Mouse (Mus musculus) gastrocnemius, adult 18-20 months (tissue): Measurements from ENCODE around the gene Sac3d1. TPM values are rescaled to one million over a fixed set of nuclear protein-coding genes. Genes with fewer than 3 reads are reported as not detected.
A peak's percentile ranks its signal among the peaks of the same experiment; 100 is the strongest.

Source experiments
- DNase-seq: peaks from one replicate; pipeline ENCODE4 v3.0.0; 2021; ENCODE audit warnings: low spot score
- total RNA-seq, 2 experiments: library from RNA; stranded (reverse); gene quantifications; 2 replicates each; pipeline ENCODE4 v1.2.3; 2021

The Sac3d1 gene
- total RNA-seq, 2 experiments from 2014 or later: 8.6 to 9.7 TPM

DNA sequence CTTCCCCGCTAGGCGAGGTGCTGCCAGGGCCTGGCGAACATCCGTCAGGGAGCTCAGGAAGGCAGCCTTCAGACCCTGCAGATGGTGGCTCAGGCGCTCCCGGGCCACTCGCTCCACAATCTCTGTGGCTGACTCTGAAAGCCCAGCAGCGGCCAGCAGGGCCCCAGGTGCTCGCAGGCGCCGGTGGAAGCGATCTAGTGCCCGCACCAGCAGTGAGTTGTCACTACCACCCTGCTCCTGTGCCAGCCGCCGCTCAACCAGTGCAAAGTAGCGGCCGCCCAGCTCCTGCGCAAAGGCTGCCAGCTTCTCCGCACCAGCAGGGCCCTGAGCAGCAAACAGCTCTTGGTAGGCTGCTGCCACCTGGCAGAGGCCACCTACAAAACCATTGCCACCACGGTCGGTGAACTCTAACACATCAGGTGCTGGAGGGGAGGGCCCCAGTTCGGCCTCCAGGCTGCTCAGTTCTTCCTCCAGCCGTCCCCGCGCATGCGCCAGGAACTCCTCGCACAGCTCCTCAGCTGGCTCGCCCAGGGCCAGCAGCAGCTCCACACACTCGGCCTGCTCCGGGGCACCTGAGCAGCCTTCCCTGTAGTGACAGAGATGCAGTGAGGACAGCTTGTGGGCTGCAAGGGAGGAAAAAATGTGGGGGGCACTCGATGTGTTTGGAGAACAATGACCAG lies 47.7 kb downstream of the Sac3d1 start:
- no peak for DNase-seq

DNA sequence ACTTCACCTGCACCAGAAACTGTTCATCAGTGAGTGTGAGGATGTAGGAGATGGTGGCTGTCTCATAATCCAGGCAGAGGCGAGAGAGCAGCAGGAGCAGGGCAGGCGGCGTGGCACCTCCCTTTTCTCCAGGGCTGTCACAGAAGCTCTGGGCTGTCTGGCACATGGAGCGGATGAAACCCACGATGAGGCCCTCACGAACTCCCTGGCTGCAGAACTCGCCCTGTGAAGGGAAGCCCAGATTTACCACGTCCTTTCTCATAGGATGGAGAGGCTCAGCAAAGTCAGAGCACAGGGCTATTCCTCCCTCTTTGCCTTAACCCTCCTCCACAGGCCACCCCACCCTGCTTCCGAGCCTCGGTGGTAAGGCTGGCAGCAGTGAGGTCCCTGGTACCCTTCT lies 48.6 kb downstream of the Sac3d1 start:
- DNase-seq: no peak

DNA sequence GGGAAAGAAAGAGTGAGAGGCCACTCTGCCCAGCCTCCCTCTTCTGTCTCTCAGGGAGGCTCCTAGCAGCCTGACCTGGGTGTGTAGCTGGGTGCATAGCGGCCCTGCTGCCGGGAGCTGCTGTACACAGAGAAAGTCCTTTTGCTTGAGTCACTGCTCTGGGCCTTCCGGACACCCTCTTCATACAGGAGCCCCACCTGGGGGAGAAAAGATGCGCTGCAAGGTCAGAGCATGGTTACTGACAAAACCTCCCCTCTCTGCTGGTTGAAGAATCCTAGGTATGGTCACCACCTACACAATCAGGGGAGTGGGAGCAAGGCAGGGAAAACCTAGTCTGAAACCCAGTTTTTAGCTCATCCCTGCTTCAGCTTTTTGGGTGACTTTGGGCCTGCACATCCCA lies 49.5 kb downstream of the Sac3d1 start:
- DNase-seq: no peak

DNA sequence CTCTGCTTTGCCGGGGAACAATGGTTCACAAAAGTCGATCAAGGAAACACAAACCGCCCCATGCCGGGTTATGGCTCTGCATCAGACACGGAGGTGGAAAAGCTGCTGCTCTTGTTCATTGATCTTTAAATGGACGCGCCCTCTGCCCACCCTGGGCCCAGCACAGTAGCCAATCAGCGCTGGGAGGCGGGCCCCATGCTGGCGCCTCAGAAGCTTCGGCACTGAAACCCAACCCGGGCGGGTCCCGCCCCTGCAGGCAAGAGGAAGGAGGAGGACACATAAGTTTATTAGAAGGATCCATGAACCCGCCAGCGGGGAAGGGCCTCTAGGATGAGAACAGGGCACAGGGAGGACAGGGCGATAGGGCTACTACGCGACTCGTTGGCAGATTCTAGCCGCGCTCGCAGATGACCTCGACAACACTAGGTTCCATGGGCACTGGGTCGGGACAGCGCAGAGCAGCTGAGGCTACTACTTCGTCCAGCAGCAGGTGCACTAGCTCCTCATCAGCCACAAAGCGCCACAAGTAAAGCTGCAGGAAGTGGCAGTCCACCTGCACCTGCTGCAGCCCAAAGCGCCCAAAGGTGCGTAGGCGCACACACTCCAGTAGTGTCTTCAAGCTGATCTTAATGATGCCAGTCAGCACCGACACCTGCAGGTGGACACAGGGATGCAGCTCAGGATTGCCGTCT lies 50.6 kb downstream of the Sac3d1 start, which contains the start of gene Tm7sf2:
Tm7sf2 (minus strand) TSS at position 650 of the 692 bp plus-strand sequence.
- peak; percentile 91 for DNase-seq

DNA sequence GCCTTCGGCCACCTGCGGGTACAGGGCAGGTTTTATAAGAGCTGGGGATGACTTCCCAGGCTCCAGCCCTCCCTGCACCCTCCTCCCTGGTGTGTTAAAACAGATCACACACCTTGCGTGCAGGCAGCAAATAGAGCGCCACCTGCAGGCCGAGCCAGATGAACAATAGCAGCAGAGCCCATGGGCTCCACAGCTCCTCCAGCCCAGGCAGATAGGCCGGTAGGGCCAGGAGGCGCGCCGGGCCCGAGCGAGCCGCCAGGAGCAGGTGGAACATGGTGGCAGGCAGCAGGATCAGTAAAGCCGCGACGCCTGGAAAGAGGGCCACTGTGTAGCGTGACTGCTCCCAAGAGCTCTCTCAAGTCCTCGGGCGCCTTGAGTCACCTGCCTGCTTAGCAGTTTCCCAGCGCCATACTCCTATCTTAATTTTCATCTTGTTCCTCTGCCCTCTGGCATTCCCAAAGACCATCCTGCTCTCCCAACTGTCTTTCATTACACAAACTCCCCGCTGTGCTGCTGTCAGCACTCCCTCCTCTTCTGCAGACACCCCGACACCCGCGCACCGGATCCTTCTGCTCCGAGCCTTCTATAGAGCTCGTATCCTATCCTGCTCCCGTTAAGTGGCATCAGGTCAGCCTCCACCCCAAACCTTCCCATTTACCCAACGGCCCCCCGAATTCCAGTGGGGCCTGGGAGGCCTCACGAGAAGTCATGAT lies 51.3 kb downstream of the Sac3d1 start:
- DNase-seq: peak; percentile 67

DNA sequence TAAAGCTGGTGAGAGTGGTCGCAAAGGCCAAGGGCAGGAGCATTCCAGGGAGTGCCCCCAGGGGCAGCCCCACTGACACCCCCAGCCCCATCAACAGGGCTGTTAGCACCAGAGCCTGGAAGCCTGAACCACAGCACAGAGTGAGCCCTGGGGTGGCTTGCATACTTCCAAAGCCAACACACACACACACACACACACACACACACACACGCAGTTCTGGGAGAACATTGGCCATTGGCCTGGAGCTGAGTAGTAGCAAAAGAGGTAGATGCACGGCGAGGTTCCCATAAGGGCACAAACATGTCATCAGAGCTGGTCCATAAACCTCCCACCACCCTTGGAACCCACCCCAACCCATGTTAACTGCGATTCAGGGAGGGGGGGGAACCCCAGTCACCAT lies 51.9 kb downstream of the Sac3d1 start:
- no peak for DNase-seq

Other genes starting within 250 kb of the Sac3d1 start
- 1 to 10 TPM; 2.9 to 3.2 TPM for gene Frmd8, start 243.4 kb downstream of the Sac3d1 start, total RNA-seq
- under 1 TPM; 0.59 to 0.90 TPM for gene Slc25a45, start 240.8 kb downstream of the Sac3d1 start, total RNA-seq
- gene Tigd3, start 224.5 kb downstream of the Sac3d1 start, total RNA-seq: under 1 TPM; 0.21 TPM
- gene Dpf2, start 205.6 kb downstream of the Sac3d1 start, total RNA-seq: 10 to 100 TPM; 76.3 to 85.1 TPM
- 10 to 100 TPM in 1 of 2 experiments, 1 to 10 TPM in 1; 8.9 to 11.2 TPM for gene Cdc42ep2, start 193.8 kb downstream of the Sac3d1 start, total RNA-seq
- 1 to 10 TPM; 6.2 to 8.7 TPM for gene Pola2, start 154.4 kb downstream of the Sac3d1 start, total RNA-seq
- gene Slc22a20, start 132.5 kb downstream of the Sac3d1 start, total RNA-seq: not detected
- 10 to 100 TPM; 89.8 to 91.1 TPM for gene Capn1, start 102.8 kb downstream of the Sac3d1 start, total RNA-seq
- gene Syvn1, start 72.1 kb downstream of the Sac3d1 start, total RNA-seq: 10 to 100 TPM; 18.4 to 20.5 TPM
- gene Mrpl49, start 60.9 kb downstream of the Sac3d1 start, total RNA-seq: 10 to 100 TPM; 27.5 to 29.3 TPM
- gene Fau, start 60.8 kb downstream of the Sac3d1 start, total RNA-seq: 100 to 1,000 TPM; 425 to 500 TPM
- 10 to 100 TPM in 1 of 2 experiments, 1 to 10 TPM in 1; 9.5 to 10.2 TPM for gene Znhit2, start 57.5 kb downstream of the Sac3d1 start, total RNA-seq
- gene Tm7sf2, start 50.3 kb downstream of the Sac3d1 start, total RNA-seq: 1 to 10 TPM; 5.9 to 6.2 TPM
- gene Vps51, start 41.4 kb downstream of the Sac3d1 start, total RNA-seq: 10 to 100 TPM; 17.5 to 23.8 TPM
- not detected for gene Tmem262, start 38.6 kb downstream of the Sac3d1 start, total RNA-seq
- gene Gm28374, start 36.4 kb downstream of the Sac3d1 start, total RNA-seq: not detected
- gene Zfpl1, start 33.7 kb downstream of the Sac3d1 start, total RNA-seq: 10 to 100 TPM; 13.5 to 14.8 TPM
- not detected for gene Cdca5, start 33.7 kb downstream of the Sac3d1 start, total RNA-seq
- gene AC131692.1, start 24.2 kb downstream of the Sac3d1 start, total RNA-seq: not detected
- not detected for gene Naaladl1, start 12.9 kb downstream of the Sac3d1 start, total RNA-seq
- 10 to 100 TPM in 1 of 2 experiments, 1 to 10 TPM in 1; 9.7 to 10.9 TPM for gene Snx15, start 9.7 kb upstream of the Sac3d1 start, total RNA-seq
- under 1 TPM; 0.37 to 0.43 TPM for gene Batf2, start 22.3 kb upstream of the Sac3d1 start, total RNA-seq
- 10 to 100 TPM; 73.7 to 73.9 TPM for gene Arl2, start 22.9 kb upstream of the Sac3d1 start, total RNA-seq
- not detected for gene Majin, start 65.7 kb upstream of the Sac3d1 start, total RNA-seq
- not detected for gene Gpha2, start 107.7 kb upstream of the Sac3d1 start, total RNA-seq
- 10 to 100 TPM; 34.9 to 38.2 TPM for gene Ppp2r5b, start 117.2 kb upstream of the Sac3d1 start, total RNA-seq
- 10 to 100 TPM; 16.7 to 20.0 TPM for gene Atg2a, start 123.0 kb upstream of the Sac3d1 start, total RNA-seq
- gene Ehd1, start 158.1 kb upstream of the Sac3d1 start, total RNA-seq: 10 to 100 TPM; 30.2 to 40.3 TPM
- gene Cdc42bpg, start 187.8 kb upstream of the Sac3d1 start, total RNA-seq: 1 to 10 TPM; 6.4 to 8.8 TPM
- gene Men1, start 216.3 kb upstream of the Sac3d1 start, total RNA-seq: 1 to 10 TPM; 6.2 to 6.9 TPM
- 1 to 10 TPM; 7.4 to 8.3 TPM for gene Map4k2, start 222.5 kb upstream of the Sac3d1 start, total RNA-seq
- gene Sf1, start 245.0 kb upstream of the Sac3d1 start, total RNA-seq: 10 to 100 TPM; 76.2 to 89.8 TPM